Mouse (Mus musculus): ENCODE measurements around the gene Slc10a2. TPM values are rescaled to one million over a fixed set of nuclear protein-coding genes. Genes with fewer than 3 reads are reported as not detected.
"Not testable (repeated sequence)": the region's sequence is repeated elsewhere in the genome, so short reads cannot be mapped to it uniquely, and the experiment has no call there.

Gene Slc10a2
- polyA plus RNA-seq (2012; ENCODE audit: insufficient read depth, insufficient read length, low replicate concordance, missing spikeins) = not detected in 2 replicates

DNA sequence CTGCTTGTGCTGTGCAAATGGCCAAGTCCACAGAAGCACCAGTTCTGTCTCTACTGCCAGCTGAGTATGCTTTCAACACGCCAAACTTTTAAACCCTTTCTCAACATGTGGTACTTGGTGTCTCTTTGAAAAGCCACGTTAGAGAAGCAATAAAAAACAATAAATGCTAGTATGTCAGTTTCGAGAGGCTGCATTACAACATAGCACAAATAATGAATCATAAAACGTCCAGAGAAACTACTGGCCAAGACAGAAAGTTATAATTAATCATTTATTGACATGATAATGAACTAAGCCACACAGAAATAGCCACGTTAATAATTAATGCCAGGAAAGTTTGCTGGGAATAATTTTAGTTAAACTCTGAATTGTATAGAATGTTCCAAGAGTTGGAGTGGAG, at the start of gene Slc10a2:
TSS of gene Slc10a2 (minus strand) at position 166 of the 400 bp plus-strand sequence.
- 52% methylated on average over 5 of the region's 5 CpGs for WGBS
- Histone ChIP-seq H3K27ac (ENCODE audit: insufficient read depth, low read depth, low read length) (no peak within 1 kb of the TSS), H3K4me3 (ENCODE audit: insufficient read depth, low read depth, low read length) (no peak within 1 kb of the TSS), H3K4me1 (ENCODE audit: control insufficient read depth, insufficient read depth, low read length) (no peaks in the 10 kb centered on the region)
- TF ChIP-seq POLR2A (IDR thresholded peaks at IDR 0.05; ENCODE audit: insufficient read depth, low read depth, low read length) (no peak), CTCF (IDR thresholded peaks at IDR 0.05; ENCODE audit: insufficient read depth, low read depth, low read length) (no peak)

DNA sequence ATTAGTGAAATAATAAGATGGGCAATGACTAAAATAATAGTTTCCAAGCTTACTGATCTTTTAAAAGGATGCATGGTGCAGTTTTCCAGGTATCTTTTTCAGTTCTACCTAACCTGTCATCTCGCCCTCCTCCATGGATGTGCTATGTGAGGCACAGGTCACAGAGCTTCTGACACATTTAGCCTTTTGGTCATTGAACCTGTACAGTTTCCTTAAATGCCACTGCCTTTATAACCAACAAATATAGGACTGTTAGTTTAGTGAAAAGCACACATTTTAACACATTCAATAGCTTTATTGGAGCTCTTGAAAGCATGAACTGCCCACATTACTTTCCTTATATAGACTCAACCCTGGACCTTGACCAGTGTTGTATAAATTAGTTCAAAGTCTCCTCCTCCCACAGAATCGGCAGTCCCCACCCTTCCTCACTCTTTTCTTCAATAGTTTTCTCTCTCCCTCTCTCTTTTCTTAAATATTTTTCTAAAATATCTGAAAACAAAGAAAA, 24.2 kb upstream of the Slc10a2 start:
- Histone ChIP-seq H3K4me3 (ENCODE audit: insufficient read depth, low read depth, low read length) (no peak overlapping the region), H3K27ac (ENCODE audit: insufficient read depth, low read depth, low read length) (no peak overlapping the region), H3K4me1 (ENCODE audit: control insufficient read depth, insufficient read depth, low read length) (no peaks in the 10 kb centered on the region)
- TF ChIP-seq CTCF (IDR thresholded peaks at IDR 0.05; ENCODE audit: insufficient read depth, low read depth, low read length) (no peak), POLR2A (IDR thresholded peaks at IDR 0.05; ENCODE audit: insufficient read depth, low read depth, low read length) (no peak)
- 74% methylated on average over 2 of the region's 2 CpGs for WGBS

DNA sequence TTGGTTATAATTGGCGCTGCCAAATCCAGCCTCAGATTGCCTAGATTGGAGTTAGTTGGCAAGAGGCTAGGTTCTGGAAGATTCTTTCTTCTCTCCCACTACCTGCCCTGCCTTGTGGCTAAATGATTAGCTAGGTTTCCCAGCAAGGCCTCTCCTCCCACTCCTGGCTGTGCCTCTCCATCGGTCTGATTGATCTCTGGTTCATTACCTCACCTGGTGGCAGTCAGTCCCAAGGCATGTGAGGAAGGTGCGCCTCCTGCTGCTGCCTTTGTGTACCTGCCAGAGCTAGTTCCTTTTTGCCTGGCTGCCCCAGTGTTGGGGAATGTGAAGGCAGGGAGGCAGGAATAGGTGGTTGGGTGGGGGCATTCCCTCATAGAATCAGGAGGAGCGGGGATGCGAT, 1.7 kb upstream of the Slc10a2 start:
- 68% methylated on average over 5 of the region's 5 CpGs for WGBS
- TF ChIP-seq POLR2A (IDR thresholded peaks at IDR 0.05; ENCODE audit: insufficient read depth, low read depth, low read length) = no peak
- TF ChIP-seq CTCF (IDR thresholded peaks at IDR 0.05; ENCODE audit: insufficient read depth, low read depth, low read length) = no peak
- Histone ChIP-seq H3K27ac (ENCODE audit: insufficient read depth, low read depth, low read length) (no peak overlapping the region), H3K4me1 (ENCODE audit: control insufficient read depth, insufficient read depth, low read length) (no peaks in the 10 kb centered on the region), H3K4me3 (ENCODE audit: insufficient read depth, low read depth, low read length) (no peak overlapping the region)

DNA sequence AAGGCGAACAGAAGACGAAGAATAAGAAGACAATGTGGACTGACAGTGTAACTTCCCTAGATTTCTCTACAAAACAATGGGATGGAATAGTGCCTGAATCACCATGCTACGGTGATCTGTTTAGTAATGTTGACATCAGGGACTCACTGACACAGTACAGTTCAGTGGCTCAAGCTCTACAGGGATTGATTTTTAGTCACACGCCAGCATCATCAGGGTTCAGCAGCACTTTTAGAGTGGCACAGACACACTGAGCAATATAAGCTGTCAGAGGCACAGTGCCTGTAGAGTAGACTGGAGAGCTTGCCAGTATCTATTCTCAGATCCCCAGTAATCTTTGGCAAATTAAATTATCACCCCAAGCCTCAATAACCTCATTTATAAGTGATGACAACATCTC, 9.8 kb downstream of the Slc10a2 start:
- TF ChIP-seq CTCF (IDR thresholded peaks at IDR 0.05; ENCODE audit: insufficient read depth, low read depth, low read length) (no peak), POLR2A (IDR thresholded peaks at IDR 0.05; ENCODE audit: insufficient read depth, low read depth, low read length) (no peak)
- Histone ChIP-seq H3K27ac (ENCODE audit: insufficient read depth, low read depth, low read length) (no peak overlapping the region), H3K4me1 (ENCODE audit: control insufficient read depth, insufficient read depth, low read length) (no peaks in the 10 kb centered on the region), H3K4me3 (ENCODE audit: insufficient read depth, low read depth, low read length) (no peak overlapping the region)
- WGBS = 79% methylated on average over 4 of the region's 4 CpGs

DNA sequence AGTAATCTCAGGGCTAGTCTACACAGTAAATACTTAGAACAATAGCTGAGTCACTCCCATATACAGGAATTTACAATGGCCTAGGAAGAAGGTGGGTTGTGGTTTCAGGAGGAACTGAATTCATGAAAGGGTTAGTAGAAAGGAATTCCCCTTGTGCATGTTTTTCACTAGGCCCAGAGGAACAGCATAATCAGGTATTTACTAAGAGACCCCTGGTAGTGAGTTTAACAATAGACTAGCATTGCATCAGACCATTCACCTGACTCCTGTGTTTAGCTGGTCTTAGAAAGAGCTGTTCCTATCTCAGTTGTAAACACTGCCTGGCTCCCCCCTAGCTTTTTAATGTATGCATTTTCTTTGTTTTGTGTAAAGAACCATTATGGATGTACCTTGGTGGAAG, 11.2 kb downstream of the Slc10a2 start:
- H3K4me1 ChIP-seq (ENCODE audit: control insufficient read depth, insufficient read depth, low read length); H3K27ac ChIP-seq (ENCODE audit: insufficient read depth, low read depth, low read length); H3K4me3 ChIP-seq (ENCODE audit: insufficient read depth, low read depth, low read length): not testable (repeated sequence)

DNA sequence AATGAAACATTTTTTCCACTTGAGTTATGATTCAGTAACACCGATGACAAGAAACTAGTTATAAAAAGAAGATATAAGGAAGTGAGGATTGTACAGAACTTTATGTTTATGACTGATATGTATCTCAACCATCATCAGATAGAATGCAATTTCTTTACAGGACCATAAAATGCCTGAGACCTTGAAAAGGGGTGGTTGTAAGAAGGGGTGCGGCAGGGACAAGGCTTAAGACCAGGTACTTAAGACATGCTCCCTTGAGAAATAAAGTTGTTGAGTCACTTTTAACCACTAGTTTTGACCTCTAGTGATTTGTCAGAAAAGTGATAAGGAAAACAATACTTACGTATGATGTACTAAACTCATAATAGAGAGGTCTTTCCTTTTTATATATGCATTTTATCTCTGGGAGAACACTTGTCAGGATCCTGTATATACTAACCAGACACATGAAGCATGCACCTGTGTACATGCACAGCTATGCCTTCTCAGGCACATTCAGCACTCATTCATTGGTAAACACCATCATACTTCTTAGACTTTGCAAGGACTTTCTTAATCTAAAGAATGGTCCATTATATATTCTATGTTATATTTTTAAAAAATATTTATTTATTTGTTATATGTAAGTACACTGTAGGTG, 31.4 kb downstream of the Slc10a2 start:
- Histone ChIP-seq H3K4me1 (ENCODE audit: control insufficient read depth, insufficient read depth, low read length) (no peaks in the 10 kb centered on the region), H3K27ac (ENCODE audit: insufficient read depth, low read depth, low read length) (no peak overlapping the region), H3K4me3 (ENCODE audit: insufficient read depth, low read depth, low read length) (no peak overlapping the region)
- WGBS = 94% methylated on average over 3 of the region's 3 CpGs
- TF ChIP-seq POLR2A (IDR thresholded peaks at IDR 0.05; ENCODE audit: insufficient read depth, low read depth, low read length) (no peak), CTCF (IDR thresholded peaks at IDR 0.05; ENCODE audit: insufficient read depth, low read depth, low read length) (no peak)

DNA sequence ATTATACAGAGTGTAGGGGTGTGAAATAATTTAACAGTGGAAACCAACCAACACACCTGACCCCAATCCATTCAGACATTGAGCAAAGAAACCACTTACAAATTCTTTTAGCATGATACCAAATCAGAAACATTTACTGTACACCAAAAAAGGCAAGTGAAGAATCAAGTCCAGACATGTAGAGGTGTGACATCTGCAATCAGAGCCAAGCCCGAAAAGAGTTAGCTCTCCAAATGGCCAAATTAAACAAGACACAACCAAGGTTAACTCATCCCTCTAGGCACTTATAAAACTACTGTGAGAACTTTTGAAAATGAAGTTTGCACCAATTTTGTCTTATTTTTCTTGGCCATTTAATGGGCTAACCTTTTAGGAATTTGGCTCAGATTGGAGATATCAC, 46.3 kb downstream of the Slc10a2 start:
- 76% methylated on average over 1 of the region's 1 CpGs for WGBS
- no peak for TF ChIP-seq POLR2A (IDR thresholded peaks at IDR 0.05; ENCODE audit: insufficient read depth, low read depth, low read length)
- no peak for TF ChIP-seq CTCF (IDR thresholded peaks at IDR 0.05; ENCODE audit: insufficient read depth, low read depth, low read length)
- H3K4me1 ChIP-seq (ENCODE audit: control insufficient read depth, insufficient read depth, low read length) = no peaks in the 10 kb centered on the region
- no peak overlapping the region for H3K4me3 ChIP-seq (ENCODE audit: insufficient read depth, low read depth, low read length)
- H3K27ac ChIP-seq (ENCODE audit: insufficient read depth, low read depth, low read length) = no peak overlapping the region

DNA sequence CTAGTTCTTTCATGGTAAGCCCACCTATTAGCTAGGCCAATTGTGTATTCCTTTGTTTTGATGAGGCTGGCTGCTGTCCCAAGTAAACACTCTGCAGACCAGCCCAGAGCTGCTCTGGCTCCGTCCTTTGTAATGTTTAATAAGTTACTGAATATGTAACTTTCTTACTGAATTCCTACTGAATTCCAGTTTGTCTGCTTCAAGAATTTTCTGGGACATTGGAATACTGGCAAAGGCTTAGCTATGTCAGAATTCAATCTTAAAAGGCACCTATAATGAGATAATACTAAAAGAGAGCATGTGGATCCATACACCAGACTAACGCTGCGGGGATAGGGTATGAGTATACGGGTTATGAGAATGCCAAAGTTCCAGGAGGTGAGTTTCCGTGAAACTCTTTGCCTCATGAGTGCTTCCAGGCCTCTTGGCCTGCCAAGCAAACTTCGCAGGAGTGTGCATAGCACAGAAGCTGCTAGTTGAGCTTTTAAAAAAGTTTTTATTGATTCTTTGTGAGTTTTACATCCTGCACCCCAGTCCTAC, 60.7 kb downstream of the Slc10a2 start:
- WGBS = 78% methylated on average over 6 of the region's 6 CpGs
- not testable (repeated sequence) for H3K4me3 ChIP-seq (ENCODE audit: insufficient read depth, low read depth, low read length); H3K27ac ChIP-seq (ENCODE audit: insufficient read depth, low read depth, low read length); H3K4me1 ChIP-seq (ENCODE audit: control insufficient read depth, insufficient read depth, low read length)

DNA sequence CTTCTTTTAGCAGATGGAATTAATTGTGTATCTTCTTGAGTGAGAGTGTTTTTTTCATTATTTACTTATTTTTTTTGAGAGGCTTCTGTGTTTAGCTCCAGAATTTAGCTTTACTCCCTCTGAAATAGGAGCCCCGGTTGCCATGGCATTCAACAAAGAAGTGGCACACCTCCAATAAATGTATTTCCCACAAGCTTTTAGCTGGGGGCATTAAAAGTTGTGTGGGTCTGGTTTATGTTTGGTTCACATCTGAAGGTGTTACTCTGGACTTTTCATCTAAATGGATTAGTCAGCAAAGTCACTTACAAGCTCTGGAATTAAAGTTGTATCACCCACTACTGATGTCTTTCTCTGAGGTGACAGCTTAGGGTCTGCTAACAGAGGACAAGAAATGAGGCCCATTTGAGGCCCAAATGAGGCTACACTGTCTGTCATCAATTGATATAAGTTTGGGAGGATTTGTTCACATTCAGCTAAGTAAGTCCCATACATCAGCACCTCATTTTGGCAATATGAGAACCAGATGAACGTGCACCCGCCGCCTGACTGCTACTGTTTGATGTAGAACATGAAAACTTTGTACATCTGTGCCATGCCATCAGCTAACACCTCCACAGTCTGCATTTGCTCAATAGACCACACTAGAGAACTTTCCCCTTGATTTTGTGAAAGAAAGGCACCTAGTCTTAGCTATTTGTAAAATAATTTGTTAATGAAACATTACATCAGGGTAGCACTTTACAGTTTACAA, 66.2 kb downstream of the Slc10a2 start:
- 84% methylated on average over 4 of the region's 4 CpGs for WGBS
- Histone ChIP-seq H3K4me1 (ENCODE audit: control insufficient read depth, insufficient read depth, low read length) (no peaks in the 10 kb centered on the region), H3K4me3 (ENCODE audit: insufficient read depth, low read depth, low read length) (no peak overlapping the region), H3K27ac (ENCODE audit: insufficient read depth, low read depth, low read length) (no peak overlapping the region)
- no peak for TF ChIP-seq CTCF (IDR thresholded peaks at IDR 0.05; ENCODE audit: insufficient read depth, low read depth, low read length)
